Mouse (Mus musculus) E14TG2a.4 (cell line): Measurements from ENCODE around the gene Tvp23b.

ENCODE experiments used
- CTCF ChIP-seq: conservative IDR thresholded peaks from 2 replicates; pipeline ENCODE4 v1.5.1; 2014; ENCODE audit warnings: low read length
- POU5F1 ChIP-seq: IDR thresholded peaks from 2 replicates; pipeline ENCODE4 v1.6.1; 2014; ENCODE audit warnings: low read length, borderline replicate concordance

DNA sequence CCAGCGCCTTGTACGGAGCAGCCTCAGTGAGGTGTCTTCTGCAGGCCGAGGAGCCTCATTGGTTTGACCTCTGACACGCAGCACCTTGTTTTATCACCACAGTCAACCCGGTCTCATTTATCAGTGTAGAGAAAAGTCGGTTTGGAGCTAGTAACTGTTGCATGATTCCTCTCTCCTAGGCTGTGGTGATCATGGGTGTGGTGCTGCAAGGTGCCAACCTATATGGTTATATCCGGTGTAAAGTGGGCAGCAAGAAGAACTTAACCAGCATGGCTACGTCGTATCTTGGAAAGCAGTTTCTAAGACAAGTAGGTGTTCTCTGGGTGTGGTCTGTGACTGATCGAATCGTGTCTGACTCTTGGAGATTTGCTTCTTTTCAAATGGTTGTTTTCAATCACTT is 12.5 kb downstream of the Tvp23b start:
- TF ChIP-seq CTCF: no peak
- TF ChIP-seq POU5F1: no peak
